Comparison of ENCODE assay signal across 8 mouse cellular contexts in genomic region chr2:3118969-3119368, GRCm38 (mm10). TPM values are rescaled to one million over a fixed set of nuclear protein-coding genes. Genes with fewer than 3 reads are reported as not detected.
DNase-seq lines count a peak whose midpoint lies in the region; ATAC-seq and TF ChIP-seq lines count a peak whose summit lies in the region.

No protein-coding gene starts in this region.

- no peak for TF ChIP-seq EP300 in lung, postnatal 0 days (IDR thresholded peaks at IDR 0.05)

- no peaks in the 10 kb centered on the region for H3K9me3 ChIP-seq in lung, postnatal 0 days (ENCODE audit: low read length)
- H3K9me3 ChIP-seq in hindbrain, embryonic 15.5 days: no peaks in the 10 kb centered on the region
- H3K9me3 ChIP-seq in neural tube, embryonic 12.5 days: no peaks in the 10 kb centered on the region

- H3K4me3 ChIP-seq in lung, postnatal 0 days (ENCODE audit: low read depth, low read length): peak overlapping the region; percentile 87
- peak overlapping the region; percentile 61 for H3K4me3 ChIP-seq in hindbrain, embryonic 15.5 days
- H3K4me3 ChIP-seq in neural tube, embryonic 12.5 days: peak overlapping the region; percentile 89

- no peaks in the 10 kb centered on the region; the same call in 1 of the 2 replicates for H3K4me1 ChIP-seq in lung, postnatal 0 days (ENCODE audit: insufficient read depth, low read depth, low read length)
- H3K4me1 ChIP-seq in hindbrain, embryonic 15.5 days (replicated peaks): peaks cover 22% of the 10 kb centered on the region
- peaks cover 15% of the 10 kb centered on the region; the same call in 1 of the 2 replicates for H3K4me1 ChIP-seq in neural tube, embryonic 12.5 days

- peak; percentile 8 for ATAC-seq in lung, postnatal 0 days
- peak; percentile 31 for ATAC-seq in hindbrain, embryonic 15.5 days (ENCODE audit: low FRiP score, low read depth)
- peak; percentile 35; the same call in 1 of the 2 replicates for ATAC-seq in neural tube, embryonic 12.5 days (ENCODE audit: low FRiP score, low read depth)
- ATAC-seq in megakaryocyte-erythroid progenitor cell, adult 5-6 weeks (replicated peaks; ENCODE audit: low FRiP score, low TSS enrichment, poor library complexity, severe bottlenecking): no peak

- peak overlapping the region; percentile 59 for H3K9ac ChIP-seq in lung, postnatal 0 days (replicated peaks; ENCODE audit: low read depth)
- H3K9ac ChIP-seq in hindbrain, embryonic 15.5 days: peak overlapping the region; percentile 69
- H3K9ac ChIP-seq in neural tube, embryonic 12.5 days: peak overlapping the region; percentile 94

- H3K36me3 ChIP-seq in lung, postnatal 0 days (ENCODE audit: insufficient read depth, low read length): no peaks in the 10 kb centered on the region
- no peaks in the 10 kb centered on the region for H3K36me3 ChIP-seq in hindbrain, embryonic 15.5 days
- no peaks in the 10 kb centered on the region for H3K36me3 ChIP-seq in neural tube, embryonic 12.5 days

- peak; percentile 18 for DNase-seq in cerebellum, adult 11 months
- DNase-seq in cerebellum, adult 8-10 months: no peak
- DNase-seq in lung, postnatal 0 days (ENCODE audit: low spot score): no peak
- no peak for DNase-seq in lung, postnatal 36 days
- DNase-seq in gastrocnemius, adult 8-10 months (ENCODE audit: low spot score in 2 of 2): no peak

- WGBS in lung, postnatal 0 days: 1% methylated on average over 13 of the region's 16 CpGs
- under 1% methylated on average over 15 of the region's 16 CpGs for WGBS in hindbrain, embryonic 15.5 days
- under 1% methylated on average over 14 of the region's 16 CpGs for WGBS in neural tube, embryonic 12.5 days

- H3K27ac ChIP-seq in lung, postnatal 0 days (ENCODE audit: low read length): peak overlapping the region; percentile 79
- H3K27ac ChIP-seq in hindbrain, embryonic 15.5 days (replicated peaks): peak overlapping the region; percentile 95
- H3K27ac ChIP-seq in neural tube, embryonic 12.5 days: peak overlapping the region; percentile 84; the same call in 1 of the 2 replicates

- peak overlapping the region; percentile 77 for H3K4me2 ChIP-seq in lung, postnatal 0 days (replicated peaks; ENCODE audit: low read depth, low read length)
- peak overlapping the region; percentile 87 for H3K4me2 ChIP-seq in hindbrain, embryonic 15.5 days
- peak overlapping the region; percentile 67 for H3K4me2 ChIP-seq in neural tube, embryonic 12.5 days (replicated peaks)

- H3K27me3 ChIP-seq in lung, postnatal 0 days (replicated peaks; ENCODE audit: insufficient read depth, low read length): no peaks in the 10 kb centered on the region
- no peaks in the 10 kb centered on the region for H3K27me3 ChIP-seq in hindbrain, embryonic 15.5 days
- no peaks in the 10 kb centered on the region for H3K27me3 ChIP-seq in neural tube, embryonic 12.5 days (replicated peaks)

- TF ChIP-seq CTCF in lung, postnatal 0 days (IDR thresholded peaks at IDR 0.05): no peak

RNA-seq across cellular contexts. Expression of gene Fam171a1, which starts 4.9 kb away (rescaled TPM):
- 39.6 and 44.7 TPM in 2 replicates for polyA plus RNA-seq in lung, postnatal 0 days (2015; fragmentation: Nextera tagmentation; extraction: Ambion mirVana)
- polyA plus RNA-seq in hindbrain, embryonic 15.5 days (2015; fragmentation: Nextera tagmentation; extraction: Ambion mirVana): 48.2 and 49.5 TPM in 2 replicates
- polyA plus RNA-seq in neural tube, embryonic 12.5 days (2016; fragmentation: Nextera tagmentation; extraction: Ambion mirVana): 53.7 and 59.5 TPM in 2 replicates
- total RNA-seq in megakaryocyte-erythroid progenitor cell, adult 5-6 weeks (2014; fragmentation: Nextera tagmentation): 0.61 and 2.1 TPM in 2 replicates
- 4.3 and 5.4 TPM in 2 replicates for total RNA-seq in megakaryocyte-erythroid progenitor cell, adult 5-6 weeks (2017)
- total RNA-seq in gastrocnemius, adult 8-10 months (2022): 1 to 10 TPM; 2.3 to 2.9 (median 2.7) TPM
